Mouse (Mus musculus): ENCODE data around the gene Hist2h2aa2. TPM values are rescaled to one million over a fixed set of nuclear protein-coding genes. Genes with fewer than 3 reads are reported as not detected.
"Not testable (repeated sequence)": the region's sequence is repeated elsewhere in the genome, so short reads cannot be mapped to it uniquely, and the experiment has no call there.

Hist2h2aa2 gene
- total and polyA plus RNA-seq, 2 experiments from 2014 or later = 52.1 to 1,755 TPM

- H3K27me3 ChIP-seq (ENCODE audit: insufficient read depth, low read length) = no peaks in the 10 kb centered on the region
- TF ChIP-seq CTCF (IDR thresholded peaks at IDR 0.05; ENCODE audit: low read depth) = no peak
- peak overlapping the region; percentile 83; the same call in 1 of the 2 replicates for H3K27ac ChIP-seq
- no peaks in the 10 kb centered on the region for H3K36me3 ChIP-seq (ENCODE audit: insufficient read depth, low read length)
- peak overlapping the region; percentile 51 for H3K9ac ChIP-seq (replicated peaks; ENCODE audit: low read length)
- no peaks in the 10 kb centered on the region for H3K9me3 ChIP-seq (ENCODE audit: low read length)
- H3K4me3 ChIP-seq (ENCODE audit: low read length) = peak overlapping the region; percentile 42
- WGBS = 16% methylated on average over 8 of the region's 8 CpGs
- ATAC-seq = no peak; the same call in 1 of the 2 replicates
- peak; percentile 50 for DNase-seq (ENCODE audit: low spot score)
- peaks cover 4% of the 10 kb centered on the region; the same call in 1 of the 2 replicates for H3K4me1 ChIP-seq (ENCODE audit: insufficient read depth, low read length)
- peak overlapping the region; percentile 80 for H3K4me2 ChIP-seq (ENCODE audit: low read depth, low read length)
These were observed 37.3 kb upstream of the Hist2h2aa2 start for GRCm38 (mm10) chr3:96277428-96277799.

- WGBS = 90% methylated on average over 17 of the region's 17 CpGs
- ATAC-seq = no peak
- H3K9me3 ChIP-seq (ENCODE audit: low read length) = no peaks in the 10 kb centered on the region
- TF ChIP-seq CTCF (IDR thresholded peaks at IDR 0.05; ENCODE audit: low read depth) = no peak
- H3K4me1 ChIP-seq (ENCODE audit: insufficient read depth, low read length) = peaks cover 4% of the 10 kb centered on the region; the same call in 1 of the 2 replicates
- no peak overlapping the region for H3K27ac ChIP-seq
- DNase-seq (ENCODE audit: low spot score) = no peak
- no peak overlapping the region for H3K9ac ChIP-seq (replicated peaks; ENCODE audit: low read length)
- H3K27me3 ChIP-seq (ENCODE audit: insufficient read depth, low read length) = no peaks in the 10 kb centered on the region
- no peak overlapping the region for H3K4me2 ChIP-seq (ENCODE audit: low read depth, low read length)
- H3K36me3 ChIP-seq (ENCODE audit: insufficient read depth, low read length) = no peaks in the 10 kb centered on the region
- no peak overlapping the region for H3K4me3 ChIP-seq (ENCODE audit: low read length)
These were observed 33.8 kb upstream of the Hist2h2aa2 start for GRCm38 (mm10) chr3:96273591-96274465.

GRCm38 (mm10) chr3:96269511-96270474 lies 29.7 kb upstream of the Hist2h2aa2 start, which contains the start of gene Hist2h2bb:
TSS of gene Hist2h2bb (plus strand) at chr3:96269752.
- WGBS = under 1% methylated on average over 45 of the region's 45 CpGs
- DNase-seq (ENCODE audit: low spot score) = peak; percentile 98
- peak within 1 kb of the TSS; percentile 45 for H3K4me3 ChIP-seq (ENCODE audit: low read length)
- H3K4me2 ChIP-seq (ENCODE audit: low read depth, low read length) = peak within 1 kb of the TSS; percentile 70
- no peaks in the 10 kb centered on the region for H3K36me3 ChIP-seq (ENCODE audit: insufficient read depth, low read length)
- H3K27me3 ChIP-seq (ENCODE audit: insufficient read depth, low read length) = no peaks in the 10 kb centered on the region
- H3K4me1 ChIP-seq (ENCODE audit: insufficient read depth, low read length) = peaks cover 4% of the 10 kb centered on the region; the same call in 1 of the 2 replicates
- peak within 1 kb of the TSS; percentile 89 for H3K27ac ChIP-seq
- peak within 1 kb of the TSS; percentile 58 for H3K9ac ChIP-seq (replicated peaks; ENCODE audit: low read length)
- H3K9me3 ChIP-seq (ENCODE audit: low read length) = no peaks in the 10 kb centered on the region
- no peak for TF ChIP-seq CTCF (IDR thresholded peaks at IDR 0.05; ENCODE audit: low read depth)
- ATAC-seq = peak; percentile 98

GRCm38 (mm10) chr3:96268776-96269378 lies 28.8 kb upstream of the Hist2h2aa2 start:
- not testable (repeated sequence) for H3K27me3 ChIP-seq (ENCODE audit: insufficient read depth, low read length); DNase-seq (ENCODE audit: low spot score); H3K9me3 ChIP-seq (ENCODE audit: low read length); H3K36me3 ChIP-seq (ENCODE audit: insufficient read depth, low read length)
- peak; percentile 34 for ATAC-seq
- WGBS = 0% methylated on average over 9 of the region's 44 CpGs
- Histone ChIP-seq H3K4me1 (ENCODE audit: insufficient read depth, low read length) (peaks cover 10% of the 10 kb centered on the region), H3K4me2 (ENCODE audit: low read depth, low read length) (peak overlapping the region; percentile 70), H3K27ac (peak overlapping the region; percentile 89), H3K9ac (replicated peaks; ENCODE audit: low read length) (peak overlapping the region; percentile 58), H3K4me3 (ENCODE audit: low read length) (peak overlapping the region; percentile 45)

- no peaks in the 10 kb centered on the region for H3K9me3 ChIP-seq (ENCODE audit: low read length)
- DNase-seq (ENCODE audit: low spot score) = peak; percentile 93
- H3K4me2 ChIP-seq (ENCODE audit: low read depth, low read length) = peak within 1 kb of the TSS; percentile 70
- peak within 1 kb of the TSS; percentile 58 for H3K9ac ChIP-seq (replicated peaks; ENCODE audit: low read length)
- TF ChIP-seq CTCF (IDR thresholded peaks at IDR 0.05; ENCODE audit: low read depth) = no peak
- H3K4me1 ChIP-seq (ENCODE audit: insufficient read depth, low read length) = peaks cover 13% of the 10 kb centered on the region
- no peaks in the 10 kb centered on the region for H3K36me3 ChIP-seq (ENCODE audit: insufficient read depth, low read length)
- H3K4me3 ChIP-seq (ENCODE audit: low read length) = peak within 1 kb of the TSS; percentile 45
- no peaks in the 10 kb centered on the region for H3K27me3 ChIP-seq (ENCODE audit: insufficient read depth, low read length)
- 20% methylated on average over 28 of the region's 30 CpGs for WGBS
- H3K27ac ChIP-seq = peak within 1 kb of the TSS; percentile 89
- peak; percentile 77 for ATAC-seq
These were observed 28.1 kb upstream of the Hist2h2aa2 start, which contains the start of gene Hist2h3b for GRCm38 (mm10) chr3:96268051-96268775. TSS of gene Hist2h3b (plus strand) at chr3:96268654.

All from hindbrain, postnatal 0 days (tissue).